Mouse (Mus musculus): Measurements from ENCODE around the gene Gm6465.
"Not testable (repeated sequence)": the region's sequence is repeated elsewhere in the genome, so short reads cannot be mapped to it uniquely, and the experiment has no call there.

- not testable (repeated sequence) for TF ChIP-seq CTCF, EP300 (IDR thresholded peaks at IDR 0.05)
These were observed 12.6 kb downstream of the Gm6465 start for GRCm38 (mm10) chr5:11857909-11858308.

Measured in lung, postnatal 0 days (tissue).